11 mouse cellular contexts compared by ENCODE assay signal in genomic region chr13:81801121-81801520, GRCm38 (mm10). TPM values are rescaled to one million over a fixed set of nuclear protein-coding genes. Genes with fewer than 3 reads are reported as not detected.
DNase-seq lines count a peak whose midpoint lies in the region; ATAC-seq and TF ChIP-seq lines count a peak whose summit lies in the region.
"Had no signal": no experiment of that assay in that cellular context is flagged by ENCODE, and none has a peak within 500 bp of the region (broad histone marks: within the 10 kb centered on the region; RNA-seq: fewer than 3 reads in every experiment).

No protein-coding gene starts in this region.

- TF ChIP-seq POLR2A in CH12.LX (IDR thresholded peaks at IDR 0.05; ENCODE audit: low read depth, low read length), result no peak
- TF ChIP-seq POLR2A in cerebellum, adult 2 months (IDR thresholded peaks at IDR 0.05; ENCODE audit: borderline replicate concordance, insufficient read depth, low read length), result no peak

- no peak overlapping the region for H3K27ac ChIP-seq in hindbrain, postnatal 0 days
- H3K27ac ChIP-seq in hindbrain, embryonic 13.5 days, result no peak overlapping the region
- H3K27ac ChIP-seq in CH12.LX (ENCODE audit: insufficient read depth, low read depth), result no peak overlapping the region
- H3K27ac ChIP-seq in cerebellum, adult 2 months (ENCODE audit: insufficient read depth, low read length), result no peak overlapping the region
- H3K27ac ChIP-seq: forebrain, embryonic 13.5 days; hindbrain, embryonic 10.5 days had no signal

- no peaks in the 10 kb centered on the region for H3K36me3 ChIP-seq in hindbrain, postnatal 0 days (ENCODE audit: insufficient read depth, low read length)
- 0 out of 2 replicates have a peak, but pooled peaks cover 3% of the 10 kb centered on the region for H3K36me3 ChIP-seq in hindbrain, embryonic 13.5 days
- peaks cover 4 to 10% of the 10 kb centered on the region in 2 experiments for H3K36me3 ChIP-seq in CH12.LX (replicated peaks in 1 of 2; ENCODE audit: control insufficient read depth in 1 of 2, insufficient read depth in 1 of 2, low read length in 1 of 2)

- peak; percentile 54 for TF ChIP-seq CTCF in hindbrain, postnatal 0 days (IDR thresholded peaks at IDR 0.05; ENCODE audit: low read depth)
- peak in 1 of 2 experiments; percentile 64; a peak in 3 of 4 replicates for TF ChIP-seq CTCF in CH12.LX (conservative IDR thresholded peaks at IDR 0.05 in 1 of 2, IDR thresholded peaks at IDR 0.05 in 1 of 2; ENCODE audit: low read depth in 2 of 2, low read length in 2 of 2)
- no peak for TF ChIP-seq CTCF in cerebellum, adult 2 months (IDR thresholded peaks at IDR 0.05; ENCODE audit: borderline replicate concordance, insufficient read depth, low read depth, low read length)

- no peaks in the 10 kb centered on the region for H3K9me3 ChIP-seq in hindbrain, postnatal 0 days (ENCODE audit: low read length)
- H3K9me3 ChIP-seq in hindbrain, embryonic 13.5 days, result no peaks in the 10 kb centered on the region
- H3K9me3 ChIP-seq in CH12.LX (replicated peaks; ENCODE audit: low read length), result no peaks in the 10 kb centered on the region
- H3K9me3 ChIP-seq: forebrain, embryonic 13.5 days; hindbrain, embryonic 10.5 days had no signal

- TF ChIP-seq EP300 in CH12.LX (IDR thresholded peaks at IDR 0.05; ENCODE audit: low read length), result no peak

- WGBS in hindbrain, postnatal 0 days, result 33% methylated on average over 3 of the region's 3 CpGs
- WGBS in hindbrain, embryonic 13.5 days, result 46% methylated on average over 3 of the region's 3 CpGs
- WGBS in cerebellum, adult 2 months, result 27% methylated on average over 3 of the region's 3 CpGs

- no peaks in the 10 kb centered on the region for H3K4me1 ChIP-seq in hindbrain, postnatal 0 days (ENCODE audit: insufficient read depth, low read length)
- no peaks in the 10 kb centered on the region for H3K4me1 ChIP-seq in hindbrain, embryonic 13.5 days (replicated peaks)
- peaks cover 0 to 5% of the 10 kb centered on the region in 2 experiments; a peak in 3 of 4 replicates for H3K4me1 ChIP-seq in CH12.LX (ENCODE audit: control insufficient read depth in 1 of 2, insufficient read depth in 2 of 2)
- no peaks in the 10 kb centered on the region for H3K4me1 ChIP-seq in cerebellum, adult 2 months (ENCODE audit: control insufficient read depth, insufficient read depth, low read length)
- H3K4me1 ChIP-seq: forebrain, embryonic 13.5 days; hindbrain, embryonic 10.5 days had no signal

- H3K4me2 ChIP-seq in hindbrain, postnatal 0 days (ENCODE audit: low read depth, low read length), result no peak overlapping the region
- no peak overlapping the region for H3K4me2 ChIP-seq in hindbrain, embryonic 13.5 days
- H3K4me2 ChIP-seq in CH12.LX (ENCODE audit: insufficient read depth, low read depth, poor library complexity, severe bottlenecking), result no peak overlapping the region
- H3K4me2 ChIP-seq: forebrain, embryonic 13.5 days had no signal

- H3K79me2 ChIP-seq in CH12.LX (replicated peaks; ENCODE audit: control insufficient read depth, extremely low read depth, insufficient read depth, poor library complexity, severe bottlenecking), result no peaks in the 10 kb centered on the region

- no peak overlapping the region for H3K4me3 ChIP-seq in hindbrain, postnatal 0 days (ENCODE audit: low read length)
- H3K4me3 ChIP-seq in hindbrain, embryonic 13.5 days, result no peak overlapping the region
- peak overlapping the region in 1 of 3 experiments; percentile 12 for H3K4me3 ChIP-seq in CH12.LX (replicated peaks in 1 of 3; ENCODE audit: low read depth in 2 of 3, low read length in 2 of 3, poor library complexity in 1 of 3)
- no peak overlapping the region for H3K4me3 ChIP-seq in cerebellum, adult 2 months (replicated peaks; ENCODE audit: insufficient read depth, low read depth, low read length)
- H3K4me3 ChIP-seq: forebrain, embryonic 13.5 days; hindbrain, embryonic 10.5 days had no signal

- H3K27me3 ChIP-seq in hindbrain, postnatal 0 days (ENCODE audit: insufficient read depth, low read length), result no peaks in the 10 kb centered on the region
- H3K27me3 ChIP-seq in hindbrain, embryonic 13.5 days, result no peaks in the 10 kb centered on the region
- H3K27me3 ChIP-seq in CH12.LX (replicated peaks), result no peaks in the 10 kb centered on the region
- no peaks in the 10 kb centered on the region for H3K27me3 ChIP-seq in cerebellum, adult 2 months (ENCODE audit: control insufficient read depth, insufficient read depth, low read length)
- H3K27me3 ChIP-seq: forebrain, embryonic 13.5 days had no signal

- no peak for ATAC-seq in hindbrain, postnatal 0 days
- ATAC-seq in hindbrain, embryonic 13.5 days (ENCODE audit: low FRiP score), result no peak
- ATAC-seq in common myeloid progenitor, adult 5-6 weeks (replicated peaks; ENCODE audit: low read depth, poor library complexity, severe bottlenecking), result peak; percentile 71
- ATAC-seq: forebrain, embryonic 13.5 days had no signal

- intact Hi-C loops in left cerebral cortex, postnatal 25 days (cut with DNase I), result no loop called here

- DNase-seq in hindbrain, postnatal 0 days (ENCODE audit: low spot score), result peak; percentile 62
- DNase-seq in 416B (ENCODE audit: low read depth), result peak; percentile 74
- peak; percentile 32 for DNase-seq in CH12.LX (ENCODE audit: extremely low read depth)
- no peak for DNase-seq in cerebellum, adult 2 months
- no peak for DNase-seq in layer of hippocampus, postnatal 10 days (ENCODE audit: low spot score in 2 of 2)
- no peak for DNase-seq in left cerebral cortex, postnatal 25 days (ENCODE audit: low spot score in 2 of 2)
- DNase-seq: cerebellum, postnatal 25 days had no signal

- in situ Hi-C loops in CH12.LX (cut with MboI; ENCODE audit: low pct_ligation_motif_present, low pct_unique_long_range_greater_than_20kb, low sequenced_read_pairs), result no loop called here

- TF ChIP-seq RAD21 in CH12.LX (IDR thresholded peaks at IDR 0.05; ENCODE audit: low read depth, low read length), result peak; percentile 52

- no peak overlapping the region for H3K9ac ChIP-seq in hindbrain, postnatal 0 days (replicated peaks; ENCODE audit: low read length)
- H3K9ac ChIP-seq in hindbrain, embryonic 13.5 days, result no peak overlapping the region
- no peak overlapping the region for H3K9ac ChIP-seq in CH12.LX (ENCODE audit: insufficient read depth, low read depth)
- H3K9ac ChIP-seq: forebrain, embryonic 13.5 days had no signal

- dilution Hi-C loops in CH12.LX (cut with MboI; ENCODE audit: extremely low pct_ligation_motif_present, extremely low pct_unique_long_range_greater_than_20kb, low sequenced_read_pairs), result no loop called here

TF ChIP-seq in CH12.LX, 34 proteins besides CTCF, POLR2A, EP300 and RAD21:
- TF ChIP-seq MAX (IDR thresholded peaks at IDR 0.05; ENCODE audit: low read length) (no peak), RCOR1 (conservative IDR thresholded peaks at IDR 0.05; ENCODE audit: low read depth, low read length) (no peak), PAX5 (IDR thresholded peaks at IDR 0.05; ENCODE audit: low read length) (no peak), TBP (conservative IDR thresholded peaks at IDR 0.05; ENCODE audit: low read depth, low read length) (no peak), HCFC1 (IDR thresholded peaks at IDR 0.05; ENCODE audit: low read depth, low read length) (no peak), POLR2AphosphoS2 (IDR thresholded peaks at IDR 0.05; ENCODE audit: low read depth, low read length) (no peak), E2F4 (IDR thresholded peaks at IDR 0.05; ENCODE audit: insufficient replicate concordance, low read depth, low read length) (no peak), ZNF384 (IDR thresholded peaks at IDR 0.05; ENCODE audit: low read depth, low read length) (peak; percentile 99), ZC3H11A (IDR thresholded peaks at IDR 0.05; ENCODE audit: low read depth, low read length) (no peak), USF2 (conservative IDR thresholded peaks at IDR 0.05; ENCODE audit: low read depth, low read length) (no peak), NELFE (IDR thresholded peaks at IDR 0.05; ENCODE audit: low read depth, low read length) (no peak), SMC3 (IDR thresholded peaks at IDR 0.05; ENCODE audit: low read depth, low read length) (peak; percentile 44), JUND (conservative IDR thresholded peaks at IDR 0.05; ENCODE audit: low read depth, low read length) (no peak)

RNA-seq across cellular contexts. Expression of gene Cetn3, which starts 18.2 kb away (rescaled TPM):
- total RNA-seq in hindbrain, postnatal 0 days (2014; rRNA removed), result 41.7 and 42.5 TPM in 2 replicates
- 318 and 346 TPM in 2 replicates for polyA plus RNA-seq in hindbrain, postnatal 0 days (2015; fragmentation: Nextera tagmentation; extraction: Ambion mirVana)
- 242 and 244 TPM in 2 replicates for polyA plus RNA-seq in hindbrain, embryonic 13.5 days (2015; fragmentation: Nextera tagmentation; extraction: Ambion mirVana)
- total RNA-seq in CH12.LX (2012; rRNA removed) (55.6 and 70.0 TPM in 2 replicates), CH12.LX (2014; rRNA removed) (158 and 198 TPM in 2 replicates)
- polyA plus RNA-seq in CH12.LX (2012; ENCODE audit: insufficient read length, low read depth), result 211 and 239 TPM in 2 replicates
- 554 and 590 TPM in 2 replicates for total RNA-seq in common myeloid progenitor, adult 5-6 weeks (2017)
- polyA plus RNA-seq in cerebellum, adult 2 months (2012; rRNA removed), result 134 and 142 TPM in 2 replicates
- total RNA-seq in layer of hippocampus, postnatal 10 days (2021), result 100 to 1,000 TPM; 153 to 156 TPM
- 100 to 1,000 TPM; 117 to 121 TPM for total RNA-seq in left cerebral cortex, postnatal 25 days (2021)

Comparison
In these comparisons a context has a peak if more than half of its experiments do, and no peak if none do; other contexts are left out.
1. DNase-seq: peak in hindbrain, postnatal 0 days (single experiment), 416B (single experiment) and CH12.LX (single experiment); none in cerebellum, adult 2 months (0 of 2), layer of hippocampus, postnatal 10 days (0 of 2) and left cerebral cortex, postnatal 25 days (0 of 2).